Mouse (Mus musculus) kidney, adult 2 months (tissue): Measurements from ENCODE around the gene Klrc1. TPM values are rescaled to one million over a fixed set of nuclear protein-coding genes. Genes with fewer than 3 reads are reported as not detected.
"Not testable (repeated sequence)": the region's sequence is repeated elsewhere in the genome, so short reads cannot be mapped to it uniquely, and the experiment has no call there.

ENCODE experiments used
- DNase-seq: peaks from one replicate; pipeline ENCODE4 v3.0.0; 2021
- H3K27ac ChIP-seq: fragments of 200-500 bp; 2 replicates; pipeline ENCODE4 v1.5.1; 2012; ENCODE audit warnings: low read depth, low read length, control low read depth, inconsistent platforms; ENCODE audit not compliant: insufficient read depth
- H3K27me3 ChIP-seq: fragments of 200-500 bp; replicated peaks from 2 replicates; pipeline ENCODE4 v1.6.1; 2012; ENCODE audit warnings: mild to moderate bottlenecking, moderate library complexity, low read length, inconsistent platforms; ENCODE audit not compliant: control insufficient read depth, insufficient read depth
- H3K36me3 ChIP-seq: fragments of 200-500 bp; 2 replicates; pipeline ENCODE4 v1.6.1; 2012; ENCODE audit warnings: mild to moderate bottlenecking, moderate library complexity, low read length, inconsistent platforms; ENCODE audit not compliant: control insufficient read depth, insufficient read depth
- H3K4me1 ChIP-seq: fragments of 200-500 bp; 2 replicates; pipeline ENCODE4 v1.6.1; 2011; ENCODE audit warnings: low read length; ENCODE audit not compliant: control insufficient read depth, insufficient read depth
- H3K4me3 ChIP-seq: fragments of 200-500 bp; 2 replicates; pipeline ENCODE4 v1.5.1; 2011; ENCODE audit warnings: mild to moderate bottlenecking, low read depth, low read length, control low read depth; ENCODE audit not compliant: insufficient read depth
- CTCF ChIP-seq: fragments of 200-500 bp; conservative IDR thresholded peaks from 2 replicates; pipeline ENCODE4 v1.5.1; 2011; ENCODE audit warnings: low read depth, mild to moderate bottlenecking, control low read depth, low read length, moderate library complexity, mixed read lengths; ENCODE audit not compliant: insufficient read depth, insufficient read length
- POLR2A ChIP-seq: fragments of 200-500 bp; IDR thresholded peaks from one replicate; pipeline ENCODE4 v1.6.1; 2011; ENCODE audit warnings: low read depth, low read length, control low read depth
- WGBS: fragments of 180-500 bp; shearing (Covaris S2); methylation state at CpG from one replicate; pipeline ENCODE4 v1.1.7; 2018; 5-methylcytosine and 5-hydroxymethylcytosine counted together
- polyA plus RNA-seq: library from polyadenylated mRNA; depleted of rRNA; stranded (reverse); fragments of >200 nt; gene quantifications from 2 replicates; pipeline ENCODE4 v1.2.3, GENCODE M21; 2012; rRNA removed

Gene Klrc1
- polyA plus RNA-seq, 1 experiment: 0.34 TPM

DNA sequence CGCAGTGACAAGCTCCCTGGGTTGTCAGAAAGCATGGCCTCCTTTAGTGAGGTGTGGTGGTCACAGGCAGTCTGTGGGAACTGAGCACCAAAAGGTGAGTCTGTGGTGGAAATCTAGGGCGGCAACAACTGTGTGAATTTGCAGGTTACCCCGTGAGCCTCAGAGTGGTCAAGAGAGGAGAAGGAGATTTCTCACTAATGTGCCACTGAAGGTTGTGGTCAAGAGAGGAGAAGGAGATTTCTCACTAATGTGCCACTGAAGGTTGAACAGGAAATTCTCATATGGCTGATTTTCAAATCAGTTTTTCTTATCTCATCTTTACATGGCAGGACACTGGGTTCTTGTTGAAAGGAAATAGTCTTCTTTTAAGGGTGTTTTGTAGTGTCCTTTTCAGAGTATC lies 34.7 kb downstream of the Klrc1 start:
- not testable (repeated sequence) for H3K4me3 ChIP-seq, H3K36me3 ChIP-seq, H3K4me1 ChIP-seq, H3K27me3 ChIP-seq, DNase-seq, H3K27ac ChIP-seq
- 60% methylated on average over 1 of the region's 3 CpGs for WGBS

DNA sequence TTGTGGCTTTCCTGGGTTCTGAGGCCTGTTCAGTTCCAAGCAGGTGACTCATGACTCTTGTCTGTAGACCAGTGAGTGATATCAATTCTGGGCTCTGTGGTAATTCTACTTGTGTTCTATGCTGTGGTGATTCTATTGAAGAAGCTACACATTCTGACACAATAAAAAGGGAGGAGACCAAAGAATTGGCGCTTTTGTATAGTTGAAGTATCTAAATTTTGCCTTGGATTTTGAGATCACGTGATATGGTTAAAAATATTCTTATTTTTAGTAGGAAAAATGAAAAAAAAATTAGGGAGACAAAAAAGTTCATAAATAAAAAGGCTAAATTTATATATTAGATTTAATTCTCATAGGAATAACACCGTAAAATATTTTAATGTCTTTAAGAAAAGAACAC lies 35.5 kb downstream of the Klrc1 start, which contains the start of gene Klrc3:
TSS of gene Klrc3 (minus strand) at position 101 of the 400 bp plus-strand sequence.
- H3K4me1 ChIP-seq, H3K4me3 ChIP-seq, H3K27me3 ChIP-seq, DNase-seq, H3K27ac ChIP-seq, H3K36me3 ChIP-seq: not testable (repeated sequence)
- 83% methylated on average over 3 of the region's 3 CpGs for WGBS

DNA sequence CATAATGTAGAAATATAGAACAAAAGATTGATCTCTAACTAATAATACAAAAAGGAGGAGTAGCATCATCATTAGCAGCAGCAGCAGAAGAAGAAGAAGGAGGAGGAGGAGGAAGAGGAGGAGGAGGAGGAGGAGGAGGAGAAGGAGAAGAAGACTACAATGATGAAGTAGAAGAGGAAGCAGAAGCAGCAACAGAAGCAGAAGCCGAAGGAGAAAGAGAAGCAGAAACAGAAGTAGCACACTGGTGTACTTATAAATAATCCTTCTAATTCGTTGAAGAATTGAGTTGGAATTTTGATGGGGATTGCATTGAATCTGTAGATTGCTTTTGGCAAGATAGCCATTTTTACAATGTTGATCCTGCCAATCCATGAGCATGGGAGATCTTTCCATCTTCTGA lies 47.7 kb downstream of the Klrc1 start:
- DNase-seq, H3K4me3 ChIP-seq, H3K36me3 ChIP-seq, H3K27me3 ChIP-seq, H3K27ac ChIP-seq, H3K4me1 ChIP-seq: not testable (repeated sequence)
- 83% methylated on average over 2 of the region's 2 CpGs for WGBS

DNA sequence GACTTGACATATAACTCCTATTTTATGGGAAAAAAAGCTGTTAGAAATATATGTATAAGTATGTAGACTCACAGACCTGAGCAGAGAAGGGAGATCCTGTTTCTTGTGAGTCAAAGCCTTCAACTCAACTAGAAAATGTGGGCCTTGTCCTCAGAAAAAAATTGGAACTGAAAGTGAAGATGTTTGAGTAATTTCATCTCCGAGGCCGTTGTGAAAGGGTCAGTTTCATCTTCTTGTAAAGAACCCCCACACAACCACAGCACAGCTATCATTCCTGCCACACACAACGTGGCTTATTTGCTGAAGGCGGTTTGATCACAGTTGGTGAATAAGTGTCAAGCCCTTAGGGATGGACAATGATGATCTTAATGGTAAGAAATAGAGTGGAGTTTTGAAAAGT lies 55.0 kb downstream of the Klrc1 start, which contains the start of gene Klrk1:
TSS of gene Klrk1 (minus strand) at position 130 of the 400 bp plus-strand sequence.
- Histone ChIP-seq H3K36me3 (no peaks in the 10 kb centered on the region), H3K27ac (no peak within 1 kb of the TSS), H3K27me3 (no peaks in the 10 kb centered on the region), H3K4me1 (no peaks in the 10 kb centered on the region), H3K4me3 (no peak within 1 kb of the TSS)
- 72% methylated on average over 4 of the region's 4 CpGs for WGBS
- no peak for DNase-seq
- TF ChIP-seq POLR2A (no peak), CTCF (no peak)

Other genes with a start within 250 kb of the Klrc1 start
- gene Clec1a, start 227.0 kb downstream of the Klrc1 start, polyA plus RNA-seq: 2.6 and 2.8 TPM in 2 replicates
- gene Olr1, start 171.8 kb downstream of the Klrc1 start, polyA plus RNA-seq: 0.03 and 0.17 TPM in 2 replicates
- 124 and 212 TPM in 2 replicates for gene Tmem52b, start 166.4 kb downstream of the Klrc1 start, polyA plus RNA-seq
- gene Gabarapl1, start 145.8 kb downstream of the Klrc1 start, polyA plus RNA-seq: 648 and 804 TPM in 2 replicates
- 0.30 TPM in 1 of 2 replicates, not detected in the other for gene Klre1, start 101.1 kb downstream of the Klrc1 start, polyA plus RNA-seq
- gene Klrd1, start 87.2 kb downstream of the Klrc1 start, polyA plus RNA-seq: 0.72 TPM in 1 of 2 replicates, not detected in the other
- 0.18 and 0.41 TPM in 2 replicates for gene Klrk1, start 55.1 kb downstream of the Klrc1 start, polyA plus RNA-seq
- gene Klrc3, start 35.6 kb downstream of the Klrc1 start, polyA plus RNA-seq: 0.17 TPM in 1 of 2 replicates, not detected in the other
- 0.06 and 0.26 TPM in 2 replicates for gene Klrc2, start 18.3 kb downstream of the Klrc1 start, polyA plus RNA-seq
- not detected in 2 replicates for gene Klri1, start 38.2 kb upstream of the Klrc1 start, polyA plus RNA-seq
- gene Klri2, start 61.5 kb upstream of the Klrc1 start, polyA plus RNA-seq: 0.01 and 0.06 TPM in 2 replicates
- gene Gm156, start 105.3 kb upstream of the Klrc1 start, polyA plus RNA-seq: not detected in 2 replicates
- gene Gm17631, start 183.7 kb upstream of the Klrc1 start, polyA plus RNA-seq: not detected in 2 replicates
- 0.11 TPM in 1 of 2 replicates, not detected in the other for gene Klra17, start 197.7 kb upstream of the Klrc1 start, polyA plus RNA-seq
- not detected in 2 replicates for gene Klra5, start 238.7 kb upstream of the Klrc1 start, polyA plus RNA-seq